Mouse (Mus musculus) small intestine, adult 2 months (tissue): ENCODE measurements around the gene Cdkn1b. TPM values are rescaled to one million over a fixed set of nuclear protein-coding genes. Genes with fewer than 3 reads are reported as not detected.
A peak's percentile ranks its signal among the peaks of the same experiment; 100 is the strongest.

Experiments
- H3K27ac ChIP-seq: fragments of 200-500 bp; 2 replicates; pipeline ENCODE4 v1.5.1; 2012; ENCODE audit warnings: low read depth, low read length, control low read depth, inconsistent platforms; ENCODE audit not compliant: insufficient read depth
- H3K27me3 ChIP-seq: fragments of 200-500 bp; 2 replicates; pipeline ENCODE4 v1.6.1; 2012; ENCODE audit warnings: mild to moderate bottlenecking, moderate library complexity, low read length, inconsistent platforms; ENCODE audit not compliant: control insufficient read depth, insufficient read depth
- H3K36me3 ChIP-seq: fragments of 200-500 bp; 2 replicates; pipeline ENCODE4 v1.6.1; 2012; ENCODE audit warnings: mild to moderate bottlenecking, low read length, control low read depth, inconsistent platforms; ENCODE audit not compliant: control insufficient read depth, insufficient read depth
- H3K4me1 ChIP-seq: fragments of 200-500 bp; 2 replicates; pipeline ENCODE4 v1.6.1; 2012; ENCODE audit warnings: low read length, inconsistent platforms, mixed read lengths; ENCODE audit not compliant: control insufficient read depth, insufficient read depth, insufficient read length
- H3K4me3 ChIP-seq: fragments of 200-500 bp; 2 replicates; pipeline ENCODE4 v1.5.1; 2012; ENCODE audit warnings: low read depth, mild to moderate bottlenecking, control low read depth, inconsistent platforms, low read length, moderate library complexity
- CTCF ChIP-seq: fragments of 200-500 bp; IDR thresholded peaks from 2 replicates; pipeline ENCODE4 v1.5.1; 2012; ENCODE audit warnings: low read depth, mild to moderate bottlenecking, control low read depth, inconsistent platforms, low read length, moderate library complexity, mixed read lengths; ENCODE audit not compliant: insufficient replicate concordance, insufficient read length; ENCODE audit errors: extremely low read depth
- POLR2A ChIP-seq: fragments of 200-500 bp; IDR thresholded peaks from 2 replicates; pipeline ENCODE4 v1.6.1; 2012; ENCODE audit warnings: low read depth, mild to moderate bottlenecking, control low read depth, inconsistent platforms, low read length, moderate library complexity
- WGBS: fragments of 180-500 bp; shearing (Covaris S2); methylation state at CpG from one replicate; pipeline ENCODE4 v1.1.7; 2018; 5-methylcytosine and 5-hydroxymethylcytosine counted together
- polyA plus RNA-seq: library from polyadenylated mRNA; depleted of rRNA; stranded (reverse); fragments of >200 nt; gene quantifications from 2 replicates; pipeline ENCODE4 v1.2.3, GENCODE M21; 2012

Cdkn1b gene
- polyA plus RNA-seq, 1 experiment, result 16.3 TPM

GRCm38 (mm10) chr6:134889763-134890162 is 30.4 kb upstream of the Cdkn1b start:
- 75% methylated on average over 1 of the region's 1 CpGs for WGBS
- no peak overlapping the region for H3K27ac ChIP-seq
- H3K4me1 ChIP-seq, result no peaks in the 10 kb centered on the region
- no peak overlapping the region for H3K4me3 ChIP-seq
- H3K27me3 ChIP-seq, result no peaks in the 10 kb centered on the region
- no peaks in the 10 kb centered on the region; the same call in 1 of the 2 replicates for H3K36me3 ChIP-seq
- TF ChIP-seq POLR2A, result no peak
- TF ChIP-seq CTCF, result no peak

DNA sequence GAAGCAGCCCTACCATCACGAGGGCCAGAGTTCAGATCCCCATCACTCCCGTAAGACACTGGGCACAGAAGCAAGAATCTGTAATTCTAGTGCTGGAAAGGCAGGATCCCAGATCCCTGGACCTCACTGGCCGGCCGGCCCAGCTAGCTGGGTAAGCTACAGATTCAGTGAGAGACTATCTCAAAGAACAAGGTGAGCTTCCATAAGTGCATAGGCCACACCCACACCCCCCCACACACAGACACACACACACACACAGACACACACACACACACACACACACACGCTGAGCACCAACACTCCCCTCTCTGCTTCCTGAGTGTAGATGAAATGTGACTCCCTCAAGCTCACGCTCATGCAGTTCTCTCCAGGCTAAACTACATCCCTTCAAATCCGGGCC is 29.8 kb upstream of the Cdkn1b start:
- TF ChIP-seq POLR2A, result no peak
- no peak for TF ChIP-seq CTCF
- Histone ChIP-seq H3K4me1 (no peaks in the 10 kb centered on the region), H3K27me3 (no peaks in the 10 kb centered on the region), H3K36me3 (no peaks in the 10 kb centered on the region; the same call in 1 of the 2 replicates), H3K27ac (no peak overlapping the region), H3K4me3 (no peak overlapping the region)
- WGBS, result 82% methylated on average over 7 of the region's 7 CpGs

GRCm38 (mm10) chr6:134896570-134897436 is 23.4 kb upstream of the Cdkn1b start:
- Histone ChIP-seq H3K4me1 (peaks cover 3% of the 10 kb centered on the region; the same call in 1 of the 2 replicates), H3K4me3 (peak overlapping the region; percentile 70), H3K27me3 (no peaks in the 10 kb centered on the region), H3K27ac (0 out of 2 replicates have a peak overlapping the region, but pooled peaks have one; percentile 100), H3K36me3 (no peaks in the 10 kb centered on the region)
- no peak for TF ChIP-seq CTCF
- TF ChIP-seq POLR2A, result no peak
- 9% methylated on average over 15 of the region's 15 CpGs for WGBS

- Histone ChIP-seq H3K27ac (peak overlapping the region; percentile 100), H3K27me3 (no peaks in the 10 kb centered on the region), H3K4me1 (peaks cover 3% of the 10 kb centered on the region; the same call in 1 of the 2 replicates), H3K4me3 (peak overlapping the region; percentile 70), H3K36me3 (no peaks in the 10 kb centered on the region)
- under 1% methylated on average over 38 of the region's 38 CpGs for WGBS
- TF ChIP-seq POLR2A (peak; percentile 82), CTCF (no peak)
Measured at GRCm38 (mm10) chr6:134897443-134898094, 22.6 kb upstream of the Cdkn1b start.

DNA sequence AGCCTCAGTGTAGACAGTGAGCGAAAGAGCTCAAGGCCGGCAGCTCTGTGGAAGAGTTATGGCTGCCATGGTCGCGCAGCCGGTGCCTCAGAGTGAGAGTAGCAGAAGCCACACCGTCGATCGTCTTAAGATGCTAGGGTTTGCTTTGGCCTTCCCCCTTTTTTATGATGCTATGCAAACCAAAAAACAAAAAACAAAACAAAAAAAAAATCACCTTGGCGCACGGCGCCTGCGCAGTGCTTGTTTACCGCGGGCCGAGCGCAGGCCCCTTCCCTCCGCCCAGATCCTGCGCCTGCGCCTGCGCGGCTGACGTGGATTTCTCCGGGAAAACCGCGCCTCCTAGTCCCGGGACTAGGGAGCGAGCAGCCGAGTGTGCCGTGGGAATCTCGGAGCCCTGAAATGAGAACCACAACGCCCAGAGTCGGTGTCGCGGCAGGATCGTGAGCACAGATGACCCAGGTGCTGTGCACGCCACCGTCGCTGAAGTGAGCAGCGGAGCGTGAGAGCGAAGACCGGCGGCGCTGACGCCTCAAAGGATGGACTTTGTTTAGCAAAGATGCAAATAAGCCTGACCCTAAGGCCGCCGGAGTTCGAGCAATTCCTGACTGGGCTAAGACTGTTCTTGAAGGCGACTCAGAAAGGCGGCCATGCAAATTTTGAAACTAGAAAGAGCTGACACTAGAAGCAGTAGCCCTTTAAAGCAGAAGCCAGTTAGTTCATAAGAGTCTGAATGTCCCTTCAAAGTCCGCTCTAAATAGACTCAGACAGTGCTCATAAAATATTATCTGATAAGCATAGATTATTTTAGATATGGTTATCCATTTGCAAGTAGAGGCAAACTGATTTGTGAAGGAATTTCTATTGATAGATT is 21.9 kb upstream of the Cdkn1b start, which contains the start of gene Gpr19:
Gene Gpr19 (minus strand): TSS at position 484 of the 871 bp plus-strand sequence.
- TF ChIP-seq POLR2A, result peak; percentile 93
- TF ChIP-seq CTCF, result no peak; the same call in 1 of the 2 replicates
- H3K27ac ChIP-seq, result peak within 1 kb of the TSS; percentile 100
- H3K4me3 ChIP-seq, result peak within 1 kb of the TSS; percentile 70
- under 1% methylated on average over 51 of the region's 51 CpGs for WGBS
- no peaks in the 10 kb centered on the region for H3K36me3 ChIP-seq
- H3K27me3 ChIP-seq, result no peaks in the 10 kb centered on the region
- peaks cover 3% of the 10 kb centered on the region; the same call in 1 of the 2 replicates for H3K4me1 ChIP-seq

- Histone ChIP-seq H3K27ac (no peak overlapping the region), H3K36me3 (no peaks in the 10 kb centered on the region), H3K4me3 (no peak overlapping the region), H3K27me3 (no peaks in the 10 kb centered on the region), H3K4me1 (peaks cover 3% of the 10 kb centered on the region; the same call in 1 of the 2 replicates)
- TF ChIP-seq POLR2A, result no peak
- TF ChIP-seq CTCF, result no peak
- WGBS, result 82% methylated on average over 4 of the region's 4 CpGs
Measured at GRCm38 (mm10) chr6:134903368-134903767, 16.8 kb upstream of the Cdkn1b start.
